Mouse (Mus musculus) lung, postnatal 10 days (tissue): ENCODE results near the gene Zfp607a.
A peak's percentile ranks its signal among the peaks of the same experiment; 100 is the strongest.
"Not testable (repeated sequence)": the region's sequence is repeated elsewhere in the genome, so short reads cannot be mapped to it uniquely, and the experiment has no call there.

Experiments used
- DNase-seq: peaks from one replicate; pipeline ENCODE4 v3.0.0; 2021

The Zfp607a gene

DNA sequence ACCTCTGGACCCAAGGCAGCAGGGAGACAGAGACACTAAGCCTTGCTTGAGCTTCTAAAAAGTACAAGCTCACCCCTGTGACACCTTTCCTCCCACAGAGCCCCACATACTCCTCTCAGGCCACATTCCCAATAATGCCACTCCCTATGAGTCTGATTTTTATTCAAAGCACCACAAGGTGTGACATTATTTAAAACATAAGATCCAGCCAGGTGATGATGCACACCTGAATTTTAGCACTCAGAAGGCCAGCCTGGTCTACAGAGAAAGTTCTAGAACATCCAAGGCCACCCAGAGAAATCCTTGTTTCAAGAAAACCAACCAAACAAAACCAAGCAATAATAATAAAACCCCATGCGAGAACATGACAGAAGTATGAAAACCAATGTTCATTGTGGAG, at the start of gene Zfp607a:
Zfp607a (plus strand) TSS at position 301 of the 400 bp plus-strand sequence.
- no peak for DNase-seq

DNA sequence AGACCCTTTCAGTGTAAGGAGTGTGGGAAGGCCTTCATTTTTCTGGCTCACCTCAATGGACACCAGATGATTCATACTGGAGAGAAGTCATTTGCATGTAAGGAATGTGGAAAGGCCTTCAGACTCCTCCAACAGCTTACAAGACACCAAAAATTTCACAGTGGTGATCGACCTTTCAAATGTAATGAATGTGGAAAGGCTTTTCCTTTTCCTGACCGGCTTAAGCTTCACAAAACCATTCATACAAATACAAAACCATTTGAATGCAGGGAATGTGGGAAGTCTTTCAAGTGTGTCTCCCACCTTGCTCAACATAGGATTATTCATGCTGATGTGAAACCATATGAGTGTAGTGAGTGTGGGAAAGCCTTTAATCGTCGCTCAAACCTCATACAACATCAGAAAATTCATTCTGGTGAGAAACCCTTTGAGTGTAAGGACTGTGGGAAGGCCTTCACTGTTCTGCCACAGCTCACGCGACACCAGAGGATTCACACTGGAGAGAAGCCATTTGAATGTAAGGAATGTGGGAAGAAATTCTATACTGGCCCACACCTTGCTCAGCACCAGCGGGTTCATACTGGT, 38.7 kb upstream of the Zfp607a start:
- DNase-seq, result no peak

DNA sequence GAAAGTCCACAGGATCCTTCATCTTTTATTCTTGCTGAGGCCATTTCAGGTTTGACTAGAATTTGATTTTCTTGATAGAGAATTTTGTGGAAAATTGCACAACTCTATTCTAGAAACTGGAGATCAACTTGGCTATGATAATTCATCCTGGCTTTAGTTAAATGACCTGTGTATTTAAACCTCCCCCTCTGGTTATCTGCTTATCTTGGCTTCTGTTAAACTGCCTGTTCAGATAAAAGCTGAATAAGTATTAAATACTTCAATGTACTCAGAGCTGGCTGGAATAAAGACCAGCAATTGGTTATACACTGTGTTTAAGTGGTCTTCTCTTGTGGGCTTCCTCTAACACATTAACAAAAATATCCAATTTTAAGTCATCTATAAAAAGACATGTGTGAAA, 34.7 kb upstream of the Zfp607a start:
- DNase-seq, result no peak

DNA sequence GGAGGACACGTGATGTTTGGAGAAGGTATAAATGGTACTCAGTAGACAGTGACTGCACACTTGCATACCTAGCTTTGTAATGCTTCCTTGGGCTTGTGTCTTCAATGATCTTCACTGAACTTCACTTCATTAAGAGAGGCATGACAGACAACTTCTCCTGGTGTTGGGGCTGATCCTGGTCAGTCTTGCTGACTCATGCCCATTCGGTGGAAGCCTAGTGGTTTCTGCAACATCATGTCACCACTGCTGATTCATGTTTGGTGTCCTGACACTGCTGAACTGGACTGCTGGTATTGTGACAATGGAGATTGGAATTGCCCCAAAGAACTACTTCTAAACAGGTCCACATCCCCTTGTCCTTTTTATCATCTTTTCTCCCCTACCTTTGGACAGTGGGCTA, 23.2 kb upstream of the Zfp607a start:
- no peak for DNase-seq

DNA sequence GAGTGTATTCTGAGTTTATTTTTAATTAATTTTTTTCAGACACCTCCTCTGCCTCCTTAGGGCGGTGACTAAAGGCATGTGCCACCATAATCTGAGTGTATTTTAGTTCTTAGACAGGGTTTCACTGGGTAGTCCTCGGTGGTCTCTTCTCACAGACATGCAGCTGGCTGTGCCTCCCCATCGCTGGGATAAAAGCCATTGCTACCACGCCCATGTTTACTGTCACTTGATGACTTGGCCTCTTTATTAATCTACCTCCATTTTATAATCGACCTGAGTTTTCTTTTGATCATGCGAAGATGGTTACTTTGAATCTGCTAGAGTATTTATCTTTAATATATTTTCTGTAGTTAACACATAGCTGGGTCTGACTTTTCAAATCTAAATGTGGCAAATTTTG, 19.4 kb upstream of the Zfp607a start:
- DNase-seq, result no peak

DNA sequence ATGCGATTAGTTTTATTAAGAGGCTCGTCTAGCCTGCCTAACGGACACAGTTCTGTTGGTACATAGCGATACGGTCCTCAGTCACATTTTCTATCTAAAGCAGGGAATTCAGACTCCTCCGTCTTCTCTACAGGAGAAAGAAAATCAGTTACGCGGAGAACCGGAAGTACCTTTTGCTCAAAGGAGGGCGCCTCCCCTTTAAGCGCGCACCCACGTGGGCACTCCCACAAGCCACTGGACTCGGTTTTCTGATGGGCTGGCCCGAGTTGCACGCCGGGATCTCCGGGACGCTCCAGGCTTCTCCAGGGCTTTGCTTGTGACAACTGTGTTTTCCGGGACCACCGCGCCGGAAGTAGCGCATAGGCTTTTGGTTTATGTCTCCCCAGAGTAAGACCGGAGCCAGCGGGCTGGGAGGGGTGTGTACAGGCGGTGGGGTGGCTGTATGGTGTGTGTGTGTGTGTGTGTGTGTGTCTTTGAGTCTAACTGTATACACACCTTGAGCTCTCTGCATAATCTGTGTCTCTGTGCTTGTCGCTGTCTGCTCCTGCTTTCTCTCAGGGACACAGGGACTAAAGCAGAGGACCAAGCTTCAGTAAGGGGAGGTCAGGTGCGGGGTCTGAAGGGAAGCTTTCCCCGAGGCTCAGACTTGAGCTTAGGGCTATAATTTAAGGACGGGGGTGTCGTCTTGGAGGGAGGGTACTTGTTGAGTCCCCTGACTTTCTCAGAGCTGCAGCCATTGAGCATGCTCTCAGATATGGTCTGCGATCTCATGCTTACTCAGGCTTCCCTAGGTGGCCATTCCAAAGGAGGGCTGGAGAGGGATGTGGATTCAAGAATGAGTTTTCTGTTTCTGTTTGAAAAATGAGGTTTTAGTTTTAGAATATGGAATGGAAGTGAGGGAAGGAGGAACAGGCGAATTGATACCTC, 18.7 kb upstream of the Zfp607a start, which contains the start of gene Zfp59:
Zfp59 (plus strand) TSS at position 285 of the 927 bp plus-strand sequence.
- DNase-seq, result peak; percentile 95

DNA sequence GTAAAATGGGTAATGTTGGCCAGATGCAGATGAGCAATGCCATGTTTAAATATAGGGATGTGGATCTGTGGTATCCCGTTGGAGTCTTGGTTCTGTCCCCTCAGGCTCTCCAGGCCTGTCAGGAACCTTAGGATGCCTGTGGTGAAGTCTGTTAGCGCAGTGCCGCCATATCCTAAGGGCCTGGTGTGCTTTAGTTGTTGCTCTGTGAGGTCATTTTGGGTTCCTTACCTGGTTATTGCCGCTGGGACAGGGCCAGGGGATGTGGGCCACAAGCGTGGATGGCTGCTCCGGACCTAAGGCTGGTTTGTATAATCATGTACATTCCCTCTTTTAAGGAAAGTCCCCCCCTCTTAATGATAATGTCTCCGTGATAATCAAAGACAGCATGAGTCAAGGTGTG, 17.7 kb upstream of the Zfp607a start:
- no peak for DNase-seq

DNA sequence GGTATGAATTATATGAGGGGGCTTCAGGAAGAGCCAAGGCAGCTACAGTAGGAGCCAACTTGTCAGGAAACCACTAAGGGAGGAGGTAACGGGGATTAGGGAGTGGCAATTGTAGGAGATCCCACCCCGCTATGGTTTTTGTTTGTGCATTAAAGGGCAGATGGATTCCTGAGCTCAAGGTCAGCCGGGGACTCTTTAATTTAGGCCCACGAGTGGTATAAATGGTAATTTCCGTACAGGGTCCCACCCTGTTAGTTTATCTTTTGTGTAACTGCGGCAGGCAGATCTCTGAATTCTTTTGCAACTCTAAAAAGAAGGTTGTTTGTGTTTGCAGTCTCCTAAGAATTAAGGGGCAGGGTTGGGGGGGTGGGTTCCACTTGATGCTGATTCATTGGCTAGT, 17.2 kb upstream of the Zfp607a start:
- DNase-seq, result no peak

DNA sequence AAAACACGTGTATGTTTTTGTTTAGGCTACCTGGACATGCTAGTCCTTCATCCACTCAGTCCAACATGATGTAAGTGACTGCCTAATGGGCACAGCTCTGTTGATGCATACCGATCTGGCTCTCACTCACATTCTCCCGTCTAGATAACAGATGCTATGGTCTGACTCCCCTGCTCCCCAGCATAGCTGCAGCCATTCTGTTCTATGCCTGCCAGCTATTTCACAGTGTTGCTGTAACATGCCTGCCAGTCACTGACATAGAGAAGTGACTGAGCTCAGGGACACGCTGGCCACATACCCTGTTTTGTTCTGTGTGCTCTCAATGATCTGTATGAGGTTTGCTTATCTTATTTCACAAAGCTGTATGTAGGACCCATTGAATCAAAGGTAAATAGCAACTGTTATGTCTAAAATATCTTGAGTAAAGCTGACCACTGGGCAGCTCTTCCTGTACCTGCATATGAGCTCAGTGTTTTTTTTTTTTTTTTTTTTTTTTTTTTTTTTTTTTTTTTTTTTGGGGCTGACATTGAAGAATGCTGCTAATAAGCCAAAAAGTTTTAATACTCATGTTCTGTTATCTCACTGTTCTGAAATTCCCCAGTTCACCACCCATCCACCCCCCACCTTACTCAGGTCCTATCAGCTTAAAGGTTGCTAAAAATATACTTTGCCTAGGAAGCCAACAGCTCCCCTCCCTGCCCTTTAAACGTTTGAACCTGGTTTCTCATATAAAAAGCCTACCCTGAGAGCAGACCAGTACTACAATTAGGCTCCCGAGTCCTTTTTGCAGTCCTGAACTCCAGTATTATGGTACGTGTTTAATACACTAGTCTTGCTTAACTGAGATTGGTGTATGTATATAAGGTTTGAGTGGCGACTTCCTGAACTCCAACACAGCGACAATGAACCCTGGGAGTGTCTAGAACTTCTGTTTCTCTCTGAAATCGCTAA, 2.2 kb downstream of the Zfp607a start:
- DNase-seq, result peak; percentile 6

DNA sequence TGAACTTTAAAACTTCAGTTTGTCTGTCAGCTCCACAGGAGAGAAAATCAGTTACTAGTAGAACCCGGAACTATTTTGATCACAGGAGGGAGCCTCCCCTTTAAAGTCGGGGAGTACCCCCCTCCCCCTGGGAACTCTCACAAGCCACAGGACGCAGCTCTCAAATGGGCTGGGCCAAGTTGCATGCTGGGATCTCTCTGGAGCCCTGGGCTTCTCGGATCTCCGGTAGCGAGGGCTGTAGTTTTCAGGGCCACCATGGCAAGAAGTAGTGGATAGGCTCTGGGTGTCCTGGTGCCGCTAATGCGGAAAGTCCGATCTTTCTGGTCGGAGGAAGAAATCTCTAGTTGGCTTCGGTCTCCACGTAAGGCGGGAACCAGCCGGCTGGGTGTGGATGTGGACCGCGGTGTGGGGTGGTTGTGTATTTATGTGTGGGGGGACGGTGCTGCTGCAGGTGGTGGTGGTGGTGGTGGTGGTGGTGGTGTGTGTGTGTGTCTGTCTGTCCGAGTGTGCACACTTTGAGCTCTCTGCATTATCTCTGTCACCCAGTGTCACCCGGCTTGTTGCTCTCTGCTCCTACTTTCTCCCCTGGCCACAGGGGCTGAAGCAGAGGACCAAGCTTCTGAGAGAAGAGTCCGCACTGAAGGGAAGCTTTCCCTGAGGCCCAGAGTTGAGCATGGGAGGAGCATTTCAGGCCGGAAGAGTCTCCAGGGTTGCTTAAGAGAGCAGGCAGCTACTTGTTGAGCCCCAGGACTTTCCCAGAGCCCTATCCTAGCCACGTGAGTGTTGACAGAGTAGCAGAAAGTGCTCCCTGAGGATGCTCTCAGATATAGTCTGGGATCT, 3.3 kb downstream of the Zfp607a start:
- DNase-seq, result peak; percentile 90

DNA sequence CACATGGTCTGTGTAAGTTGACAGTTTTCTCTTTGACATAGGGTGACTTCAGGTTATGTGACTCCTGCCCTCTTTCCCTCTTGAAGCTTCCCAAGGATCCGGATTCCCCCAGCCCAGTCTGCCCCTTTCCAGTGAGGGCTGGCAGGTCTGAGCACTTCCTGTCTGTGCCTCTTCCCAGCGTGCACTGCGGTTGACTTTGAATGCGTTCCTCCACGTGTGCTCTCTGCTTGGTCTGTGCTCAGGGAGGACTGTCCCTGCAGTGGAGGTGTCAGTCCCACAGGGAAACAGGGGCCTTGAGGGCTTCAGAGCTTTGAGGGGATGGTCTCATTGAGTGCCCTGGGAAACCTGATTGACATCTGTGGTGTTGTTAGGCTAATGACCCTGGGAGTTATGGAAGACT, 5.3 kb downstream of the Zfp607a start:
- DNase-seq, result not testable (repeated sequence)

DNA sequence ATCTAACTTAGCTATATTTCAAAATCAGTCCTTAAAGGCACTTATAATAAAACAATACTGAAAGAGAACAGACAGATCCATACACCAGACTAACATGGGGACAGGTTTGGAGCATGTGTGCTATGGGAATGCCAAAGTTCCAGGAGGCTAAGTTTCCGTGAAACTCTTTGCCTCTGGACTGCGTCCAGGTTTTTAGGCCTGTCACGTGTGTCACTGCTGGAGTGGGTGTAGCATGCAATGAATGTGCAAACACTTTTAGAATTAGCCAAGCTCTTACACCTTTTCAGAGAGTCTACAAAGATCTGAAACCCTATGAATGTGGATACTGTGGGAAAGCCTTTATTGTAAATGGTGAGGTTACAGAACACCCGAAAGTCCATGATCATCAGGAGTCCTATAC, 24.4 kb downstream of the Zfp607a start:
- peak; percentile 41 for DNase-seq

DNA sequence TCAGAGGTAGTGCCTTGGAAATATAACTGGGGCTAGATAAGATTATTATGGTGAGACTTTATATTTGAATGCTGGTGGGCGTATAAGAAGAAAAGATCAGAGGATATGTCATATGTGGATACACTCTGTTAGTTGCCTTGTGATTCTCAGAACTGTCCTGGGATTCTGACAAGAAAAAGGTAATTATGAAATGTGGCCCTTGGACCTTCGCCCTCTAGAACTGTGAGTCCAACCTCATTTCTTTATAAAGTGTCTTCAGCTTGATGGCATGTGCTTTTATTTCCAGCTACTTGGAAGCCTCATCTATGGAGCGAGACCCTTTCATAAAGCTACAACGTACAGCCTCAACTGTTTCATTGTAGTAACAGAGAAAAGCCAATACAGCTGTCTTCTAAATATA, 43.3 kb downstream of the Zfp607a start:
- DNase-seq, result no peak

DNA sequence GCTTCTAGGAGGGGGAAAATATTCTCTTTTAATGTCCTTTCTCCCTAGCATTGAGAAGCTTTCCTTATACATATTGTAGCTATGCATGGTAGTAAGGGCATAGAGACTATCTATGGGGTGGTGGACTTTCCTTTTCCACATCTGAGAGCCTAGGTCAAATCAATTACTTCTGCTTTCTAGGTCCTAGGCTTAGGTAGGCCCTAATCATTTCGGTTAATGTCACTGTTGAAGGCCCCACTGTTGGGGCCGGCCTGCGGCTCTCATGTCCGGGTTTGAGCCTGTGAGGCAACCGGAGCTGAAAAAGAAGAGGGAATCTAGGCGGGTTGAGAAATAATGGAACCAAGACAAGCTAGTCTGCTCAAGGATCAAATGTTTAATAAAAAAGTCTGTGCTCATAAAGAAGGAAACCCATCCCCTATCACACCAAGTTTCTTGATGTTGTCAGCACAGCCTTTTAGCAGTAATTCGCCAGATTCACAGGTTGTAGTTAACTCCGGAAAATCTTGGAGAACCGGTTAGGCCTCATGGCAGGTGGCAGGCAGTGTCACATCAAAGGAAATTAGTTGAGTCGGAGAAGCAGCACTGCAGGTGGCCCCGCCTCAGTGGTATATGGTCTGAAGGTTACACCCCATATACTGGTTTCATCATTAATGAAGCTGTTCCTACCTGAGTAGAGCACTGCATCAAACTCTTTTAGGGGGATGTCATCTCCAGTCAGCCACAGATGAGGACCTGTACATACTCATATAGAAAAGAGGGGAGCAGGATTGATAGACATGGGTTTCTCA, 47.9 kb downstream of the Zfp607a start:
- no peak for DNase-seq

DNA sequence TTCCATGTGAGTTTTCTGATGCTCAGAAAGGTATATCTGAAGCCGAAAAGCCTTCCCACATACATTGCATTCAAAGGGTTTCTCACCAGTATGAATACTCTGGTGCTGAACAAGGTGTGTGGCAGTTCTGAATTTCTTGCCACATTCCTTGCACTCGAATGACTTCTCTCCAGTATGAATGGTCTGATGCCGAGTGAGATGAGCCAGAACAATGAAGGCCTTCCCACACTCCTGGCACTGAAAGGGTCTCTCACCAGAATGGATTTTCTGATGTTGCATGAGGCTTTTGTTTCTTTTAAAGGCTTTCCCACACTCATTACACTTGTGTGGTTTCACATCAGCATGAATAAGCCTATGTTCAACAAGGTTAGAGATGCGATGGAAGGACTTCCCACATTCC, 53.6 kb downstream of the Zfp607a start:
- not testable (repeated sequence) for DNase-seq

DNA sequence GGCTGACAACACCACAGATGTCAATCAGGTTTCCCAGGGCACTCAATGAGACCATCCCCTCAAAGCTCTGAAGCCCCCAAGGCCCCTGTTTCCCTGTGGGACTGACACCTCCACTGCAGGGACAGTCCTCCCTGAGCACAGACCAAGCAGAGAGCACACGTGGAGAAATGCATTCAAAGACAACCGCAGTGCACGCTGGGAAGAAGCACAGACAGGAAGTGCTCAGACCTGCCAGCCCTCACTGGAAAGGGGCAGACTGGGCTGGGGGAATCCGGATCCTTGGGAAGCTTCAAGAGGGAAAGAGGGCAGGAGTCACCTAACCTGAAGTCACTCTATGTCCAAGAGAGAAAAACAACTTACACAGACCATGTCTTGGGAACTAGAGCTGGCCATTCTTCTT, 69.7 kb downstream of the Zfp607a start:
- not testable (repeated sequence) for DNase-seq

DNA sequence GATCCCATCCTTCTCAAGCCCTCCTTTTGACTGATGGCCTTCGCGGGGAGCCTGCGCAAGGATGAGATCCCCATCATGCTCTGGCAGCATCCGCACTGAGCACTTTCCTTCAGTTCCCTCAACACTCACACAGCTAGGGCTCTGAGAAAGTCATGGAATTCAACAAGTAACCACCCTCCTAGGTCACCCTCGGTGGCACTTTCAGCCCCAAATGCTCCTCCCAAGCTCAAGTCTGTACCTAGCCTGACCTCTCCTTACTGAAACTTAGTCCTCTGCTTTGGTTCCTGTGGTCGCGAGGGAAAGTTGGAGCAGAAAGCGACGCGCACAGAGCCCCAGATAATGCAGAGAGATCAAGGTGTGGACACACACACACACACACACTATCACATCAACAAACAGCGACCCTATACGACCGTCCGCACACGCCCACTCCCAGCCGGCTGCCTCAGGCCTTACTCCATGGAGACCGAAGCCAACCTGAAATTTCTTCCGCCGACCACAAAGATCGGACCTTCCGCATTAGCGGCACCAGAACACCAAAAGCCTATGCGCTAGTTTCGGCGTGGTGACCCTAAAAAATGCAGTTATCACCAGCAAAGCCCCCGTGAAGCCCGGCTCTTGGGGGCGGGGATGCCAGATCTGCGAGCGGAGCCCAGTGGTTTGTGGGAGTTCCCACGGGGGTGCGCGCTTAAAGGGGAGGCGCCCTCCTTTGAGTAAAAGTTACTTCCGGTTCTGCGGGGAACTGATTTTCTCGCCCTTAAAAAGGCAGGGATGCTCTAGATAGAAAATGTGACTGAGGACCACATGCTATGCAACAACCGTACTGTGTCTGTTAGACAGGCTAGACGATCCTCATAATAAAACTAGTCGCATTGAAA, 71.7 kb downstream of the Zfp607a start, which contains the start of gene Zfp974:
Zfp974 (minus strand) TSS at position 643 of the 878 bp plus-strand sequence.
- DNase-seq, result peak; percentile 81
